Mouse (Mus musculus) kidney, adult 18-20 months (tissue): Measurements from ENCODE around the gene Cdc42se2.
A peak's percentile ranks its signal among the peaks of the same experiment; 100 is the strongest.

ENCODE experiments used
- DNase-seq: peaks from one replicate; pipeline ENCODE4 v3.0.0; 2021

Gene Cdc42se2

DNA sequence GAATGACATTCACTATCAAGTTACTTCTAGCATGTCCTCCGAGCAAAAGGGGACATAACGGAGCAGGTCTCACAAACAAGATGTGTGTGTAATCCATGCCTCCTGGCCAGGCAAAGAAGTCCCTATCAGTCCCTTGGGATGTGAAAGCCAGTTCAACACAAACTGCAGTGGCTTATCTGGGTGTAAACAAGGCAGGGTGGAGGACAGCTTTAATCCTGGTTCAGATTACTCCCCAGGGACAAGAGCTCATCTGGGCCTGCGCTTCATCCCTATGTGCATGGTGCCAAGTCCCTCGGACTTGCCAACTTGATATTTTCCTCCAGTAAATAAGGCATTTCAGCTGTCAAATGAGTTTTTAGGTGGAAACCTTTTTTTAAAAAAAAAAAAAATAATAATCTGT lies 36.0 kb downstream of the Cdc42se2 start:
- no peak for DNase-seq

- no peak for DNase-seq
Measured at GRCm38 (mm10) chr11:54748891-54749290, 38.6 kb downstream of the Cdc42se2 start.

DNA sequence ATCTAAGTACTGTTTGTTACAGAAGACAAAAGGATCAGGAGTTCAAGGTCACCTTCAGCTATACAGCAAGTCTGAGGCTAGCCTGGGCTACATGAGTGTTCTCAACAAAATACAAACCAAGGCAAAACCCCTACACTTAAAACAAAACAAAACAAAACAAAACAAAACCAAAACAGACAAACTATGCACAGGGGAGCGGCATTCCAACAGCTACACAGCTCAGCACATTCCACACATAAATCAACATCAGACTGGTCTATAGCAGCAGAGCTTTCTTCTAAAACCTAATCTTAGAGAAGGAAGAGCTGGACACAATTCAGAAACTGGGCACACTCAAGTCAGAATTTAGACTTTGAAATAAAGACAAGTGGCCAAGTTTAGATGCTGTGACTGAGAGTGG lies 43.2 kb downstream of the Cdc42se2 start:
- no peak for DNase-seq

DNA sequence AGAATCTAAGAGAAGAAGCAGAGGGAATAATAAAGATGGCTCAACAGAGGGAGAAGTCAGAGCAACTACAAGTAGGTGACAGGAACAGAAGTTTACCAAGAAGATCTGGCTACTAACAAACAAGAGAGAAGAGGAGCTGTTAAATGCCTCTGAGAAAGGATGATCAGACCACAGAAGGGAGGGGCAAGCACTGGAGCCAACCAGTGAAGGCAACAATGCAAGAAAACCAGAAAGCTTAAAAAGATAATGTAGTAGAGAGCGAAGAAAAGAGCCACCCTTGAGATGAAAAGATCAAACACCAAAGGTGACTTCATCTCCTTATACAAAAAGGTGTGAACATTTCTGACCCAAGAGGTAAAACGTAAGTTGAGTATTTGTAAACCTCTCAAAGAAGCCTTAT lies 46.1 kb downstream of the Cdc42se2 start:
- DNase-seq: no peak

GRCm38 (mm10) chr11:54739012-54739750 lies 48.3 kb downstream of the Cdc42se2 start:
- no peak for DNase-seq

GRCm38 (mm10) chr11:54736903-54737302 lies 50.6 kb downstream of the Cdc42se2 start:
- DNase-seq: no peak

- no peak for DNase-seq
Measured at GRCm38 (mm10) chr11:54735114-54735513, 52.4 kb downstream of the Cdc42se2 start.

DNA sequence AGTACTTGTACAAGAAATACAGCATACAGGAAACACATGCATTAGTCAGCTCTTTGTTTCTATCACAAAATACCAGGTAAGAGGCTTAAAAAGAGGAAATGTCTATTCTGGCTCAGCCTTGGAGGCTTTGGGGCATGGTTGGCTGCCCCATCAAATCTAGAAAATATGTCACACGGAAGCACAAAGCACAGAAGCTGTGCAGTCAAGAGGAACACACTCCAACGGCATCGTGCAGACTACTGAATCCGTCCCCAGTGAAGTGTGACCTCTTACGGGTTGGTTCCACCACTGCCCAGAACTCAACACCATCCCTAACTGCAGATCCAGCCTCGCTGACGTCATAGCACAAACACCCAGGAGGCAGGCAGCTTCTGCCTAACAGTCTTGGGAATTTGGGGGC lies 53.9 kb downstream of the Cdc42se2 start:
- no peak for DNase-seq

- DNase-seq: no peak
Measured at GRCm38 (mm10) chr11:54731367-54731766, 56.1 kb downstream of the Cdc42se2 start.

DNA sequence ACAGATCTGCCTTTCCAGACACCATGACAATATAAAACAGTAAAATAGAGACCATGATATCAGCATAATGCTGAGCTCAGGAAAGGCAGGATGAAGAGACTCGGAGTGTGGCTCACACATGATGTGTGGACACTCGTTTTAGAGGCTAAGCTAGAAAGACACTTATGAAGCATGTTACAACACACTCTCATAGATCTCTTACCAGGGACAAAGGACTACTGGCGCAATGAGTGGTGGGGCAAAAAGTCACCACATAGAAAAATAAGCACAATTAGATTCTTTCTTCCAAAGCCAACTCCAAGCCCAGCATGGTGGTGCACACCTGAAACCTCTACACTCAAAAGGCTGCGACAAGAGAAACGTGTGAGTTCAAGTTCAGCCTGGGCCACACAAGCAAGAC lies 56.5 kb downstream of the Cdc42se2 start:
- no peak for DNase-seq

- no peak for DNase-seq
Measured at GRCm38 (mm10) chr11:54729311-54729710, 58.2 kb downstream of the Cdc42se2 start.

DNA sequence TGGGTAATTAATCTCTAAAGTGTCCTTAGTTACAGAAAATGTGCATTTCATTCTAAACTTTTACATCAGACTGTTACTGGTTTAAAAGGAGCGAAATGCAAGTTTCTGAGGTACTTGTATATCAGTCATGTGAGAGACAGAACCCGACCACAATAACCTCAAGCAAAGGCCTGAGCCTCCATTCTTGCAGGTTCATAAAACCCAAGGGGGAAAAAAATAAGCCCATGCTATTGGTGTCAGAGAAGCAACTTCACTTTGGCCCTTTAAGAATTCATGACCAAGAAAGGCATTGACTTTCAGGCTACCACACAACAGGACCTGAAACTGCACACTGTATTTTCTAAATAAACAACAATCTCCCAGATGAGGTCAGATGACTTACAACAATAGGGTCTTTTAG lies 59.1 kb downstream of the Cdc42se2 start:
- DNase-seq: no peak

GRCm38 (mm10) chr11:54727327-54727901 lies 60.1 kb downstream of the Cdc42se2 start:
- DNase-seq: no peak

- DNase-seq: no peak
Measured at GRCm38 (mm10) chr11:54726571-54727062, 60.9 kb downstream of the Cdc42se2 start.

GRCm38 (mm10) chr11:54724353-54725034 lies 63.0 kb downstream of the Cdc42se2 start:
- DNase-seq: no peak

DNA sequence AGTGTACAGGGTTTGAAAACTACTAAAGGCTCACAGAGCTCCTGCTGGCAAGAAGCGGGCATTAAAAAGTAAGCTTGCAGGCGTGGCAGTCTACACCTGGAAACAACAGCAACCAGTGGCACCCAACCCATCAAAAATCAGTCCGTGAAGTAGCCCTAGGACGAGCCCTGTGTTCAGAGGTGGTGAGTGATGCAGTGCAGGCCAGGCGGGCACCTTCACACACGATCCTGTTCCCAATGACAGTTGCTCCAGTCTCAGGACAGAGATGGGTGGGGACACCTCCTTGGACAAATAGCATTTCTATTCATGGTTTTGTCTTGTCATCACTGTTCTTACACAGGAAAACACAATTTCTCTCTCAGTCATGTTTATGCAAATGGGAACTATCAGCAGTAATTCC lies 65.4 kb downstream of the Cdc42se2 start:
- DNase-seq: no peak

GRCm38 (mm10) chr11:54718601-54719000 lies 68.9 kb downstream of the Cdc42se2 start:
- no peak for DNase-seq

DNA sequence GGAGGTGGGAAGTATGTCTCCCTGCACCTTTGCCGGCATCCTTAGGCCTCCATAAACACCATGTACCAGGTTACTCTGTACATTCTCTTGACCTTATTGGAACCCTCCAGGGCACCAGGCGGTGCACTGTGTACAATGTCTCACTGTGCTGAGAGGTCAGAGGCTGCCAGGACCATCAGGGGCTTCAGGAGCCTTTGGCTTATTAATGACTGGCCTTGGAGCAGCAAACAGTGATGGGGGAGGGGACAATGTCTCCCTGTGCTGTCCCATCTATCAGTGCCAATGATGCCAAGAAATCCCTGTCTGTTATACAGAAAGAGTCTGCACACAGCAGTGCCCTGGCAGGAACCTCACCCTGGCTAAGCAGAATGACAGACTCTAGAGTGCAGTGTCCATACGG lies 69.6 kb downstream of the Cdc42se2 start:
- no peak for DNase-seq

- DNase-seq: no peak
Measured at GRCm38 (mm10) chr11:54712849-54713248, 74.6 kb downstream of the Cdc42se2 start.

DNA sequence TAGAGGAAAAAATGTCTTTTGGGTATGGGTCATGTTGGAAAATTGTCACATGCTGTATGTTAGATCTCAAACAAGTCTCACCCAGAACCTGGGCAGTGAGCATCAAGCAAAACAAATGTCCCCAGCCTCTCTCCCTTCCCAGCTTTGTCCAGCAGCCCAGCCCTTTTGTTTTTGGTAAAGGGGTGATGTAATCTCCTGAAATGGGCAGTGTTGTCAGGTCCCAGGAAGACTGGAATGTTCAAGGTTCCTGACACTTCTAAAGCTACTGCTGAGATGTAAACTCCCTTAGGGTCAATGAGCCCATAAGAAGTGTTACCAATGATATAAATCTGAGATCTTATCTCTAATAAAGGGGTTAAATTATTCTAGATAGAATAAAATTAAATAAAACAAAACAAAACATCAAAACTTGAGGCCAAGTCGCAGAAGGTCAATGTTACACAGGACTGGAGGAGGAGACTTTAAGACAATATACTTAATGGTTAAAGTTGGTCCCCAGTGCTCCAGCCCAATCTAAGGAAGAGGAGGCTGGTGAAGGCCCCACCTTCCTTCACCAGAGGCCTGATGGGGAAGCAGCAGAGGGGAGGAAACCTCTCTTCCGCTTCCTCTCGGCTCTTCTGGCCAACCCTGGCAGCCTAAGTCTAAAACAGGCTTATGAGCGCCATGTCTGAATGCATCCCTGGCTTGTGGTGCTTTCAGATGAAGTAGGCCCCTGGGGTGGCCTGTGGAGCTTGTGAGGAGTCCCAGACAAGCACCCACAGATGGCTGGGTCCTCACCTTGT lies 76.8 kb downstream of the Cdc42se2 start:
- DNase-seq: no peak

- no peak for DNase-seq
Measured at GRCm38 (mm10) chr11:54709645-54710044, 77.8 kb downstream of the Cdc42se2 start.

- DNase-seq: no peak
Measured at GRCm38 (mm10) chr11:54708153-54708552, 79.3 kb downstream of the Cdc42se2 start.

- DNase-seq: peak; percentile 77
Measured at GRCm38 (mm10) chr11:54703306-54703705, 84.2 kb downstream of the Cdc42se2 start.
